Mouse (Mus musculus): ENCODE data around the gene Gpr87.

GRCm38 (mm10) chr3:59145194-59145593, 49.7 kb downstream of the Gpr87 start:
- TF ChIP-seq USF1 (IDR thresholded peaks at IDR 0.05; ENCODE audit: low read depth, low read length) (no peak), MEF2A (IDR thresholded peaks at IDR 0.05; ENCODE audit: extremely low read depth, insufficient replicate concordance, low read depth, low read length, poor library complexity, severe bottlenecking) (no peak), HCFC1 (IDR thresholded peaks at IDR 0.05; ENCODE audit: low read depth, low read length) (no peak), EP300 (IDR thresholded peaks at IDR 0.05; ENCODE audit: low read depth in 1 of 2, low read length in 2 of 2) (no peak), TCF12 (IDR thresholded peaks at IDR 0.05; ENCODE audit: low read depth, low read length) (no peak), GATA1 (IDR thresholded peaks at IDR 0.05; ENCODE audit: low read depth, low read length) (peak; percentile 36; the same call in 1 of the 2 replicates), NELFE (IDR thresholded peaks at IDR 0.05; ENCODE audit: low read depth, low read length) (no peak)
